Mouse (Mus musculus): Measurements from ENCODE around the gene Bicra.

- no peak for TF ChIP-seq POLR2A (IDR thresholded peaks at IDR 0.05; ENCODE audit: control insufficient read depth in 1 of 2, insufficient read depth in 1 of 2, low read depth in 1 of 2, low read length in 2 of 2, poor library complexity in 1 of 2)
- TF ChIP-seq CTCF (IDR thresholded peaks at IDR 0.05 in 2 of 3, conservative IDR thresholded peaks at IDR 0.05 in 1 of 3; ENCODE audit: control insufficient read depth in 1 of 3, insufficient read depth in 1 of 3, low read depth in 2 of 3, low read length in 3 of 3, poor library complexity in 1 of 3, severe bottlenecking in 1 of 3): no peak
- TF ChIP-seq GATA1 (IDR thresholded peaks at IDR 0.05; ENCODE audit: low read depth, low read length): no peak
- no peak for TF ChIP-seq POLR2AphosphoS2 (IDR thresholded peaks at IDR 0.05; ENCODE audit: low read length)
These were observed 6.5 kb downstream of the Bicra start for GRCm38 (mm10) chr7:16041208-16041607.

All from MEL (cell line).